Mouse (Mus musculus) kidney, adult 18-20 months (tissue): Measurements from ENCODE around the gene Fbxl16.
A peak's percentile ranks its signal among the peaks of the same experiment; 100 is the strongest.

ENCODE experiments used
- DNase-seq: peaks from one replicate; pipeline ENCODE4 v3.0.0; 2021

The Fbxl16 gene

GRCm38 (mm10) chr17:25829558-25830017, 20.7 kb downstream of the Fbxl16 start:
- no peak for DNase-seq

GRCm38 (mm10) chr17:25830200-25830753, 21.4 kb downstream of the Fbxl16 start:
- DNase-seq: no peak

GRCm38 (mm10) chr17:25830806-25831431, 22.0 kb downstream of the Fbxl16 start:
- no peak for DNase-seq

- DNase-seq: peak; percentile 31
Observed at GRCm38 (mm10) chr17:25831451-25832281, 22.8 kb downstream of the Fbxl16 start.

- DNase-seq: peak; percentile 100
Observed at GRCm38 (mm10) chr17:25832436-25833290, 23.8 kb downstream of the Fbxl16 start.

- DNase-seq: peak; percentile 97
Observed at GRCm38 (mm10) chr17:25833291-25833663, 24.4 kb downstream of the Fbxl16 start, which contains the start of gene Stub1. Stub1 (minus strand) TSS chr17:25833404.

- DNase-seq: peak; percentile 75
Observed at GRCm38 (mm10) chr17:25833961-25834594, 25.2 kb downstream of the Fbxl16 start.

GRCm38 (mm10) chr17:25834595-25835222, 25.8 kb downstream of the Fbxl16 start:
- no peak for DNase-seq

- no peak for DNase-seq
Observed at GRCm38 (mm10) chr17:25835301-25835700, 26.4 kb downstream of the Fbxl16 start.

GRCm38 (mm10) chr17:25835816-25836215, 26.9 kb downstream of the Fbxl16 start:
- peak; percentile 40 for DNase-seq

- peak; percentile 61 for DNase-seq
Observed at GRCm38 (mm10) chr17:25836397-25837075, 27.7 kb downstream of the Fbxl16 start.

GRCm38 (mm10) chr17:25837076-25837410, 28.2 kb downstream of the Fbxl16 start, which contains the start of gene Rhbdl1:
Rhbdl1 (minus strand) TSS chr17:25837295.
- DNase-seq: peak; percentile 74

GRCm38 (mm10) chr17:25837533-25837932, 28.6 kb downstream of the Fbxl16 start:
- DNase-seq: no peak

GRCm38 (mm10) chr17:25838904-25839303, 30.0 kb downstream of the Fbxl16 start:
- DNase-seq: no peak

GRCm38 (mm10) chr17:25839455-25840235, 30.8 kb downstream of the Fbxl16 start:
- peak; percentile 59 for DNase-seq

- no peak for DNase-seq
Observed at GRCm38 (mm10) chr17:25840519-25840918, 31.6 kb downstream of the Fbxl16 start.

- no peak for DNase-seq
Observed at GRCm38 (mm10) chr17:25841117-25841880, 32.4 kb downstream of the Fbxl16 start, which contains the start of gene Gm20683. Gm20683 (minus strand) TSS chr17:25841763.

GRCm38 (mm10) chr17:25842509-25842908, 33.6 kb downstream of the Fbxl16 start:
- no peak for DNase-seq

GRCm38 (mm10) chr17:25843122-25843521, 34.2 kb downstream of the Fbxl16 start:
- DNase-seq: no peak
